Mouse (Mus musculus) induced T-regulatory cell, adult 2 months (primary cell): Measurements from ENCODE around the gene Fktn.
A peak's percentile ranks its signal among the peaks of the same experiment; 100 is the strongest.
"Not testable (repeated sequence)": the region's sequence is repeated elsewhere in the genome, so short reads cannot be mapped to it uniquely, and the experiment has no call there.

ENCODE experiments used
- DNase-seq: peaks from one replicate; pipeline ENCODE4 v3.0.0-alpha.2; 2012; ENCODE audit warnings: low read depth

Gene Fktn

GRCm38 (mm10) chr4:53770958-53771735 lies 57.3 kb downstream of the Fktn start:
- no peak for DNase-seq

GRCm38 (mm10) chr4:53772004-53772403 lies 58.2 kb downstream of the Fktn start:
- no peak for DNase-seq

- DNase-seq, result no peak
These were observed 60.1 kb downstream of the Fktn start for GRCm38 (mm10) chr4:53773911-53774310.

GRCm38 (mm10) chr4:53781396-53781795 lies 67.6 kb downstream of the Fktn start:
- no peak for DNase-seq

GRCm38 (mm10) chr4:53782216-53783070 lies 68.6 kb downstream of the Fktn start:
- peak; percentile 57 for DNase-seq

- DNase-seq, result peak; percentile 20
These were observed 72.1 kb downstream of the Fktn start for GRCm38 (mm10) chr4:53785746-53786398.

GRCm38 (mm10) chr4:53786851-53787250 lies 73.1 kb downstream of the Fktn start:
- DNase-seq, result no peak

GRCm38 (mm10) chr4:53789346-53789745 lies 75.5 kb downstream of the Fktn start:
- no peak for DNase-seq

GRCm38 (mm10) chr4:53794257-53794966 lies 80.6 kb downstream of the Fktn start:
- no peak for DNase-seq

- no peak for DNase-seq
These were observed 81.3 kb downstream of the Fktn start for GRCm38 (mm10) chr4:53795086-53795485.

- no peak for DNase-seq
These were observed 81.9 kb downstream of the Fktn start for GRCm38 (mm10) chr4:53795706-53796105.

GRCm38 (mm10) chr4:53796865-53797772 lies 83.3 kb downstream of the Fktn start:
- no peak for DNase-seq

GRCm38 (mm10) chr4:53798896-53799676 lies 85.3 kb downstream of the Fktn start:
- no peak for DNase-seq

GRCm38 (mm10) chr4:53799753-53800152 lies 86.0 kb downstream of the Fktn start:
- DNase-seq, result no peak

- not testable (repeated sequence) for DNase-seq
These were observed 89.9 kb downstream of the Fktn start for GRCm38 (mm10) chr4:53803674-53804073.

- not testable (repeated sequence) for DNase-seq
These were observed 92.6 kb downstream of the Fktn start for GRCm38 (mm10) chr4:53806428-53806827.

GRCm38 (mm10) chr4:53818320-53818719 lies 104.5 kb downstream of the Fktn start:
- DNase-seq, result no peak

GRCm38 (mm10) chr4:53823697-53824096 lies 109.9 kb downstream of the Fktn start:
- no peak for DNase-seq

GRCm38 (mm10) chr4:53824831-53825230 lies 111.0 kb downstream of the Fktn start:
- no peak for DNase-seq
